Mouse (Mus musculus) ES-CJ7 (cell line): ENCODE data around the gene Malsu1.

Experiments used
- DNase-seq: peaks from one replicate; pipeline ENCODE4 v3.0.0; 2011; ENCODE audit warnings: low read depth, low spot score

Gene Malsu1

GRCm38 (mm10) chr6:49074117-49074490, 509 bp downstream of the Malsu1 start:
- DNase-seq: peak; percentile 52

GRCm38 (mm10) chr6:49077894-49078293, 4.3 kb downstream of the Malsu1 start:
- no peak for DNase-seq

- no peak for DNase-seq
Observed at GRCm38 (mm10) chr6:49079313-49079712, 5.7 kb downstream of the Malsu1 start.

- DNase-seq: no peak
Observed at GRCm38 (mm10) chr6:49083008-49083407, 9.4 kb downstream of the Malsu1 start.

- no peak for DNase-seq
Observed at GRCm38 (mm10) chr6:49094968-49095367, 21.4 kb downstream of the Malsu1 start.

GRCm38 (mm10) chr6:49096421-49096820, 22.8 kb downstream of the Malsu1 start:
- no peak for DNase-seq

- no peak for DNase-seq
Observed at GRCm38 (mm10) chr6:49096933-49097461, 23.4 kb downstream of the Malsu1 start.

- DNase-seq: no peak
Observed at GRCm38 (mm10) chr6:49097596-49098110, 24.1 kb downstream of the Malsu1 start.

- peak; percentile 89 for DNase-seq
Observed at GRCm38 (mm10) chr6:49099086-49099485, 25.5 kb downstream of the Malsu1 start.

GRCm38 (mm10) chr6:49106746-49107500, 33.3 kb downstream of the Malsu1 start:
- DNase-seq: no peak

- no peak for DNase-seq
Observed at GRCm38 (mm10) chr6:49109196-49109595, 35.6 kb downstream of the Malsu1 start.

- no peak for DNase-seq
Observed at GRCm38 (mm10) chr6:49113895-49114294, 40.3 kb downstream of the Malsu1 start.

- no peak for DNase-seq
Observed at GRCm38 (mm10) chr6:49114457-49114856, 40.9 kb downstream of the Malsu1 start.

GRCm38 (mm10) chr6:49115550-49115949, 42.0 kb downstream of the Malsu1 start:
- DNase-seq: no peak

GRCm38 (mm10) chr6:49116241-49116640, 42.6 kb downstream of the Malsu1 start:
- DNase-seq: no peak

GRCm38 (mm10) chr6:49118446-49118845, 44.9 kb downstream of the Malsu1 start:
- DNase-seq: no peak

GRCm38 (mm10) chr6:49119462-49120135, 46.0 kb downstream of the Malsu1 start:
- no peak for DNase-seq

GRCm38 (mm10) chr6:49120370-49120769, 46.8 kb downstream of the Malsu1 start:
- DNase-seq: no peak

GRCm38 (mm10) chr6:49130328-49130727, 56.7 kb downstream of the Malsu1 start:
- DNase-seq: no peak

GRCm38 (mm10) chr6:49131855-49132254, 58.3 kb downstream of the Malsu1 start:
- no peak for DNase-seq

- DNase-seq: peak; percentile 91
Observed at GRCm38 (mm10) chr6:49132352-49133090, 58.9 kb downstream of the Malsu1 start.
